Mouse (Mus musculus): ENCODE data around the gene Zbtb8os.

Gene Zbtb8os

GRCm38 (mm10) chr4:129376961-129377545, 41.6 kb downstream of the Zbtb8os start:
- in situ Hi-C loops (cut with MboI, MseI) = no loop called here

- in situ Hi-C loops (cut with MboI, MseI) = no loop called here
These were observed 42.3 kb downstream of the Zbtb8os start, which contains the start of gene Zbtb8a for GRCm38 (mm10) chr4:129377601-129378390. Gene Zbtb8a, minus strand, starts transcription at chr4:129378116.

- in situ Hi-C loops (cut with MboI, MseI) = no loop called here
These were observed 44.3 kb downstream of the Zbtb8os start for GRCm38 (mm10) chr4:129379805-129380204.

GRCm38 (mm10) chr4:129381148-129381547, 45.7 kb downstream of the Zbtb8os start:
- in situ Hi-C loops (cut with MboI, MseI) = no loop called here

- in situ Hi-C loops (cut with MboI, MseI) = no loop called here
These were observed 46.5 kb downstream of the Zbtb8os start for GRCm38 (mm10) chr4:129382029-129382428.

GRCm38 (mm10) chr4:129382488-129382887, 47.0 kb downstream of the Zbtb8os start:
- in situ Hi-C loops (cut with MboI, MseI) = no loop called here

GRCm38 (mm10) chr4:129383586-129383985, 48.1 kb downstream of the Zbtb8os start:
- in situ Hi-C loops (cut with MboI, MseI) = no loop called here

GRCm38 (mm10) chr4:129384440-129384839, 48.9 kb downstream of the Zbtb8os start:
- in situ Hi-C loops (cut with MboI, MseI) = no loop called here

- in situ Hi-C loops (cut with MboI, MseI) = no loop called here
These were observed 50.2 kb downstream of the Zbtb8os start for GRCm38 (mm10) chr4:129385685-129386084.

- in situ Hi-C loops (cut with MboI, MseI) = no loop called here
These were observed 50.9 kb downstream of the Zbtb8os start for GRCm38 (mm10) chr4:129386269-129386946.

- in situ Hi-C loops (cut with MboI, MseI) = no loop called here
These were observed 51.5 kb downstream of the Zbtb8os start for GRCm38 (mm10) chr4:129386989-129387388.

- in situ Hi-C loops (cut with MboI, MseI) = no loop called here
These were observed 52.9 kb downstream of the Zbtb8os start for GRCm38 (mm10) chr4:129388404-129388803.

GRCm38 (mm10) chr4:129390216-129390743, 54.8 kb downstream of the Zbtb8os start:
- in situ Hi-C loops (cut with MboI, MseI) = no loop called here

- in situ Hi-C loops (cut with MboI, MseI) = no loop called here
These were observed 55.6 kb downstream of the Zbtb8os start for GRCm38 (mm10) chr4:129390936-129391557.

- in situ Hi-C loops (cut with MboI, MseI) = no loop called here
These were observed 58.8 kb downstream of the Zbtb8os start for GRCm38 (mm10) chr4:129394089-129394870.

GRCm38 (mm10) chr4:129396960-129397359, 61.5 kb downstream of the Zbtb8os start:
- in situ Hi-C loops (cut with MboI, MseI) = no loop called here

GRCm38 (mm10) chr4:129399813-129400212, 64.3 kb downstream of the Zbtb8os start:
- in situ Hi-C loops (cut with MboI, MseI) = no loop called here
